Mouse (Mus musculus) small intestine, adult 2 months (tissue): Measurements from ENCODE around the gene Uap1.

Experiments
- CTCF ChIP-seq: fragments of 200-500 bp; IDR thresholded peaks from 2 replicates; pipeline ENCODE4 v1.5.1; 2012; ENCODE audit warnings: low read depth, mild to moderate bottlenecking, control low read depth, inconsistent platforms, low read length, moderate library complexity, mixed read lengths; ENCODE audit not compliant: insufficient replicate concordance, insufficient read length; ENCODE audit errors: extremely low read depth
- POLR2A ChIP-seq: fragments of 200-500 bp; IDR thresholded peaks from 2 replicates; pipeline ENCODE4 v1.6.1; 2012; ENCODE audit warnings: low read depth, mild to moderate bottlenecking, control low read depth, inconsistent platforms, low read length, moderate library complexity

- TF ChIP-seq CTCF (no peak), POLR2A (no peak)
These were observed 43.8 kb downstream of the Uap1 start for GRCm38 (mm10) chr1:170130962-170131361.
